Mouse (Mus musculus) gastrocnemius, postnatal 14 days (tissue): ENCODE results near the gene Esam. TPM values are rescaled to one million over a fixed set of nuclear protein-coding genes. Genes with fewer than 3 reads are reported as not detected.
A peak's percentile ranks its signal among the peaks of the same experiment; 100 is the strongest.

Source experiments
- DNase-seq: peaks from one replicate; pipeline ENCODE4 v3.0.0; 2021; ENCODE audit warnings: mixed read lengths
- intact Hi-C: fragments of 180-260 bp; cut with DNase I; formaldehyde crosslinking; loops from one replicate; pipeline ENCODE4 v1.15.1; 2025; ENCODE audit warnings: low total_unique reads
- long read RNA-seq, 2 experiments: library from polyadenylated mRNA; stranded (forward); transcript quantifications; one replicate each; pipeline ENCODE4 v2.0.0; 2021
- total RNA-seq, 2 experiments: library from RNA; stranded (reverse); gene quantifications; 2 replicates each; pipeline ENCODE4 v1.2.3; 2021

Esam gene
- total RNA-seq = 10 to 100 TPM; 43.4 to 58.2 TPM
- long read RNA-seq, experiment 1, transcript Esam-201 (7 exons, 1,865 nt) = major isoform, 79 of 92 reads
- long read RNA-seq, experiment 1, partial matches to known transcripts = 8 of 92 reads
- long read RNA-seq, experiment 1, other reads (novel, unspliced or antisense) = 5 of 92 reads
- long read RNA-seq, experiment 2, transcript Esam-201 (7 exons, 1,865 nt) = major isoform, 111 of 127 reads
- long read RNA-seq, experiment 2, partial matches to known transcripts = 2 of 127 reads
- long read RNA-seq, experiment 2, other reads (novel, unspliced or antisense) = 13 of 127 reads

- peak; percentile 76 for DNase-seq
- intact Hi-C loops = no loop called here
Measured at GRCm38 (mm10) chr9:37527396-37528224, at the start of gene Esam. Gene Esam, plus strand, starts transcription at chr9:37528078.

GRCm38 (mm10) chr9:37485146-37485545 is 42.7 kb upstream of the Esam start:
- intact Hi-C loops = no loop called here
- no peak for DNase-seq

DNA sequence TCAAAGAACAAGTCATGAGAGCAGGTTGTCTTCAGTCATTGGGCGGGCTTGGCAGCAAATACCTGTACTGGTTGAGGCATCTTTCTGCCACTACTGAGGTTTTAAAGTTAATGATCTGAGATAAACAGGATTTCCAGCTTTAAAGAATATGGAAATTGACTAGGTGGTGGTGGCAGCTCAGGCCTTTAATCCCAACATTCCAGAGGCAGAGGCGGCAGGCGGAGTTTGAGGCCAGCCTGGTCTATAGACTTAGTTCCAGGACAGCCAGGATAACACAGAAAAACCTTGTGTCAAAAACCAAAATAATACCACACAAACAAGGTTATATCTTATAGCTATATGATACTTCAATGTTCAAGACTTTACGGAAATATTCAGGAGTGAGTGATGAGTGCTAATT is 39.8 kb upstream of the Esam start:
- DNase-seq = no peak
- intact Hi-C loops = no loop called here

DNA sequence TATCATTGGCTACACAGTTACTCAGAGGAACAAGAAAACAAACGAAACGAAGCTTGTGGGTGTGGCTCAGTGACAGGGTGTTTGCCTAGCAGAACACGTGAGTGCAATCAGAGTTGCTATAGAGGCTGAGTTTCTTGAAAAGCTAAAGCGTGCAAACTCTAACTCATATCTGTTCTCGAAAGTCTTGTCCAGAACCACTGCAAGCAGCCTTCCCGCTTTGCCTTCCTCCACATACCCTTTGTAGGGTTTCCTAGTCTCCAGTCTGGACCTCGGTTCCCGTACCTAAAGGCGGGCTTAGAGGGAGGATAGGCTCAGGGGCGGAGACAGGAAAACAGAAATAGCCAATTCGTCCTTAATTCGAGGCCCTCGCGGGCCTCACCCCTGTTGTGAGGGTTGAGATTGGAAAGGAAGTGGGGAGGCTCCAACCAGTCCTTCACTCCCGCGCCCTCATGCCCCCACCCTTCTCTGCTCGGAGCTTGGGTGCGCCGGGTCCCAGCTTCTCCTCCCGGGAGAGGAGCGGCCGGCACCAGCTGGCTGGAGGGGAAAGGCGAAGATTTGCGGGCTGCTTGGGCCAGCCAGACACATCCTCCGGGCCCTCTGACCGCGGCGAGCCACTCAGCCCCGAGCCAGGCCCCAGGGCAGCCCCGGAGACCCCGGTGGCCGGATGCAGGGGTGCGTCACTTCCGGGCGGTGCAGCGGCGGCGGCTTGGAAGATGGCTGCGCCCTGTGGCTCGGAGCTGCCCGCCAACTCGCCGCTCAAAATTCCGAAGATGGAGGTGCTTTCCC is 39.1 kb upstream of the Esam start, which contains the start of gene Msantd2:
Gene Msantd2 (plus strand): TSS at position 709 of the 786 bp plus-strand sequence.
- intact Hi-C loops = no loop called here
- peak; percentile 94 for DNase-seq

GRCm38 (mm10) chr9:37489446-37490120 is 38.3 kb upstream of the Esam start:
- peak; percentile 36 for DNase-seq
- intact Hi-C loops = no loop called here

- intact Hi-C loops = no loop called here
- no peak for DNase-seq
Measured at GRCm38 (mm10) chr9:37495761-37496160, 32.1 kb upstream of the Esam start.

- intact Hi-C loops = no loop called here
- no peak for DNase-seq
Measured at GRCm38 (mm10) chr9:37496325-37496724, 31.6 kb upstream of the Esam start.

- intact Hi-C loops = no loop called here
- DNase-seq = no peak
Measured at GRCm38 (mm10) chr9:37500201-37500600, 27.7 kb upstream of the Esam start.

GRCm38 (mm10) chr9:37501170-37501569 is 26.7 kb upstream of the Esam start:
- no peak for DNase-seq
- intact Hi-C loops = no loop called here

DNA sequence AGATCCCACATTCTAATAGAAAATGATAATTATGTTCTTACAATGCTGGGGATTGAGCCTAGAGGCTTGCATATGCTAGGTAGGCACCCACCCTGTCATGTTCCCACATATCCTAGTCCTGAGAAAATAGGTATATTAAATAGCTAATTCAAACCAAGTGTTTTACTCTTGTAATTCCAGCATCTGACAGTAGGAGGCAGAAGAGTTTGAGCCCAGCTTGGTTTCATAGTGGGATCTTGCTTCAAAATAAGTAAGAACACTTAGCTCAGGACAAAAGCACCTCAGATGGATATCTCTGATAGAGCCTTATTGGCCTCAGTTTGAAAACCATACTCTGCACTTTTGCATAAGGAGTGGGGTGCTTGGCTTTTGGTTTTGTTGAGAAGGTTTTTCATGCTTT is 23.5 kb upstream of the Esam start:
- no peak for DNase-seq
- intact Hi-C loops = no loop called here

DNA sequence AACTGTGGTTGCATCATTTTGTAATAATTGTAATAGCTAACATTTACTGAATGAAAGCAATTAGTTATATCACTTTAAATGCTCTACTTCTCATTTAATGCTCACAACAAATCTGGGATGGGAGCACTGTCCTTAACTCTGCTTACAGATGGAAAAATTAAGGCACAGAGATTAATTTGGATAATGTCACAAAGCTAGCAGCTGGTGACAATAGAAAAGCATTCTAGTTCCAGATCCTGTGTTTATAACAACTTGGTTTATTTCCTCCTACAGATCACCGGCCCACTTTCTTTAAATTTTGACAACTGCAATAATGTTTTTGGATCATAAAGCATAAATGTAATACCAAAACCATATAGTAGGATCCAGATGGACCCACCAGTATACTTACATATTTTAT is 21.9 kb upstream of the Esam start:
- intact Hi-C loops = no loop called here
- no peak for DNase-seq

- DNase-seq = no peak
- intact Hi-C loops = no loop called here
Measured at GRCm38 (mm10) chr9:37512097-37512496, 15.8 kb upstream of the Esam start.

GRCm38 (mm10) chr9:37514456-37514855 is 13.4 kb upstream of the Esam start:
- intact Hi-C loops = no loop called here

GRCm38 (mm10) chr9:37517467-37517866 is 10.4 kb upstream of the Esam start:
- no peak for DNase-seq
- intact Hi-C loops = no loop called here

More at GRCm38 (mm10) chr9:37514456-37514855, 13.4 kb upstream of the Esam start:
- no peak for DNase-seq

DNA sequence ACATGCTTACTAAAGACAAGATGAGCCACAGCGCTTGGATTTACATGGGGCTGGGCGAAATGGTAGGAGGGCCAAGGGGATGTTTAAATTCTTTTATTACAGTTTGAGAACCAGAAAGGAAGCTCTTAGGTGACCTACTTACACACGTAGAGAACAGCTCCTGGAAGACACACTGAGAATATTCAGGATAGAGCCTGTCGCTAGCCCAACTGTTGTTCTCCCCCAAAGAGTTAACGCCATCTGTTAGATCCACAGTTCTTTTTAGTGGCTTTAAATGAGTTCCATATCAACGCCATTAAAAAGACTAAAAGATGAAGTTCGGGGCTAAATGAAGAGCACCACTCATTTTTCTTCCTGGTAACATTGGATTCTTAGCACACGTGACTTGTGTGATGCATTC is 8.9 kb upstream of the Esam start:
- no peak for DNase-seq
- intact Hi-C loops = no loop called here

GRCm38 (mm10) chr9:37519995-37520394 is 7.9 kb upstream of the Esam start:
- no peak for DNase-seq
- intact Hi-C loops = no loop called here

- intact Hi-C loops = no loop called here
- no peak for DNase-seq
Measured at GRCm38 (mm10) chr9:37525461-37525860, 2.4 kb upstream of the Esam start.

- intact Hi-C loops = no loop called here
- DNase-seq = peak; percentile 17
Measured at GRCm38 (mm10) chr9:37526443-37527395, 1.2 kb upstream of the Esam start.
